Mouse (Mus musculus) layer of hippocampus, adult 6 months (tissue): ENCODE measurements around the gene Mtmr4. TPM values are rescaled to one million over a fixed set of nuclear protein-coding genes. Genes with fewer than 3 reads are reported as not detected.

Source experiments
- long read RNA-seq, 2 experiments: library from polyadenylated mRNA; unstranded; transcript quantifications; one replicate each; pipeline ENCODE4 v2.0.0; 2019 to 2020
- polyA plus RNA-seq: library from polyadenylated mRNA; unstranded; fragments of <200 nt; fragmentation: Nextera tagmentation; gene quantifications from 2 replicates; pipeline ENCODE4 v1.2.3, GENCODE M21; 2021

Mtmr4 gene
- 11.0 and 12.7 TPM in 2 replicates for polyA plus RNA-seq
- long read RNA-seq, experiment 1, partial matches to known transcripts: 6 of 7 reads
- long read RNA-seq, experiment 1, other reads (novel, unspliced or antisense): 1 of 7 reads
- long read RNA-seq, experiment 2, full-length matches to known transcripts: 31 of 78 reads
- long read RNA-seq, experiment 2, partial matches to known transcripts: 22 of 78 reads
- long read RNA-seq, experiment 2, other reads (novel, unspliced or antisense): 25 of 78 reads

GRCm38 (mm10) chr11:87591526-87592353, at the start of gene Mtmr4:
Gene Mtmr4, plus strand, starts transcription at chr11:87592162.

GRCm38 (mm10) chr11:87566501-87566900, 25.5 kb upstream of the Mtmr4 start, which contains the start of gene Gm11492:
Gene Gm11492, plus strand, starts transcription at chr11:87566653.

GRCm38 (mm10) chr11:87568255-87568953, 23.6 kb upstream of the Mtmr4 start, which contains the start of gene Sept4:
Gene Sept4, plus strand, starts transcription at chr11:87568903.

GRCm38 (mm10) chr11:87616790-87617474, 25.0 kb downstream of the Mtmr4 start, which contains the start of gene Hsf5:
Gene Hsf5, plus strand, starts transcription at chr11:87617164.

GRCm38 (mm10) chr11:87662407-87662806, 70.4 kb downstream of the Mtmr4 start, which contains the start of gene Rnf43:
Gene Rnf43, plus strand, starts transcription at chr11:87662722.

Other genes starting within 250 kb of the Mtmr4 start
- 17.6 and 18.2 TPM in 2 replicates for gene Ppm1e, start 233.1 kb upstream of the Mtmr4 start, polyA plus RNA-seq
- 1.4 and 1.9 TPM in 2 replicates for gene Rad51c, start 187.2 kb upstream of the Mtmr4 start, polyA plus RNA-seq
- 0.08 and 0.31 TPM in 2 replicates for gene Tex14, start 187.1 kb upstream of the Mtmr4 start, polyA plus RNA-seq
- gene Gm11492, start 25.5 kb upstream of the Mtmr4 start, polyA plus RNA-seq: not detected in 2 replicates
- gene Sept4, start 23.3 kb upstream of the Mtmr4 start, polyA plus RNA-seq: 171 and 207 TPM in 2 replicates
- gene Hsf5, start 25.0 kb downstream of the Mtmr4 start, polyA plus RNA-seq: 0.09 and 0.10 TPM in 2 replicates
- gene Rnf43, start 70.6 kb downstream of the Mtmr4 start, polyA plus RNA-seq: 0.70 and 1.2 TPM in 2 replicates
- gene Supt4a, start 145.4 kb downstream of the Mtmr4 start, polyA plus RNA-seq: 231 and 250 TPM in 2 replicates
- 5.9 and 6.1 TPM in 2 replicates for gene Tspoap1, start 168.4 kb downstream of the Mtmr4 start, polyA plus RNA-seq
- 0.18 and 0.24 TPM in 2 replicates for gene Mpo, start 201.4 kb downstream of the Mtmr4 start, polyA plus RNA-seq
- gene Lpo, start 236.1 kb downstream of the Mtmr4 start, polyA plus RNA-seq: 0.59 and 0.65 TPM in 2 replicates